Mouse (Mus musculus) midbrain, embryonic 12.5 days (tissue): ENCODE results near the gene Arhgef1. TPM values are rescaled to one million over a fixed set of nuclear protein-coding genes. Genes with fewer than 3 reads are reported as not detected.

Experiments
- ATAC-seq: fragments of 200-750 bp; cut with Nextera tagmentation; 2 replicates; pipeline ENCODE4 v1.8.0; 2017; ENCODE audit warnings: low read depth, moderate TSS enrichment, moderate library complexity; ENCODE audit not compliant: low FRiP score
- H3K27ac ChIP-seq: fragments of 300-500 bp; sonication (generic); replicated peaks from 2 replicates; pipeline ENCODE4 v1.5.1; 2016; ENCODE audit warnings: mild to moderate bottlenecking
- H3K27me3 ChIP-seq: fragments of 300-500 bp; sonication (generic); 2 replicates; pipeline ENCODE4 v1.6.1; 2016; ENCODE audit warnings: mild to moderate bottlenecking
- H3K36me3 ChIP-seq: fragments of 300-500 bp; sonication (generic); 2 replicates; pipeline ENCODE4 v1.6.1; 2016
- H3K4me1 ChIP-seq: fragments of 300-500 bp; sonication (generic); 2 replicates; pipeline ENCODE4 v1.6.1; 2016
- H3K4me2 ChIP-seq: fragments of 300-500 bp; sonication (generic); replicated peaks from 2 replicates; pipeline ENCODE4 v1.6.1; 2016; ENCODE audit warnings: mild to moderate bottlenecking, moderate library complexity
- H3K4me3 ChIP-seq: fragments of 300-500 bp; sonication (generic); 2 replicates; pipeline ENCODE4 v1.5.1; 2016; ENCODE audit warnings: mild to moderate bottlenecking
- H3K9ac ChIP-seq: fragments of 300-500 bp; sonication (generic); replicated peaks from 2 replicates; pipeline ENCODE4 v1.6.1; 2016; ENCODE audit warnings: mild to moderate bottlenecking, moderate library complexity
- H3K9me3 ChIP-seq: fragments of 300-500 bp; sonication (generic); 2 replicates; pipeline ENCODE4 v1.6.1; 2016; ENCODE audit warnings: mild to moderate bottlenecking
- WGBS: fragments of 180-500 bp; shearing (Covaris S2); methylation state at CpG from one replicate; pipeline ENCODE4 v1.1.7; 2016; 5-methylcytosine and 5-hydroxymethylcytosine counted together
- polyA plus RNA-seq: library from polyadenylated mRNA; unstranded; fragments of >200 nt; fragmentation: Nextera tagmentation; extraction: Ambion mirVana; gene quantifications from 2 replicates; pipeline ENCODE4 v1.2.1, GENCODE M21; 2016

Gene Arhgef1
- polyA plus RNA-seq, result 78.6 and 79.4 TPM in 2 replicates

DNA sequence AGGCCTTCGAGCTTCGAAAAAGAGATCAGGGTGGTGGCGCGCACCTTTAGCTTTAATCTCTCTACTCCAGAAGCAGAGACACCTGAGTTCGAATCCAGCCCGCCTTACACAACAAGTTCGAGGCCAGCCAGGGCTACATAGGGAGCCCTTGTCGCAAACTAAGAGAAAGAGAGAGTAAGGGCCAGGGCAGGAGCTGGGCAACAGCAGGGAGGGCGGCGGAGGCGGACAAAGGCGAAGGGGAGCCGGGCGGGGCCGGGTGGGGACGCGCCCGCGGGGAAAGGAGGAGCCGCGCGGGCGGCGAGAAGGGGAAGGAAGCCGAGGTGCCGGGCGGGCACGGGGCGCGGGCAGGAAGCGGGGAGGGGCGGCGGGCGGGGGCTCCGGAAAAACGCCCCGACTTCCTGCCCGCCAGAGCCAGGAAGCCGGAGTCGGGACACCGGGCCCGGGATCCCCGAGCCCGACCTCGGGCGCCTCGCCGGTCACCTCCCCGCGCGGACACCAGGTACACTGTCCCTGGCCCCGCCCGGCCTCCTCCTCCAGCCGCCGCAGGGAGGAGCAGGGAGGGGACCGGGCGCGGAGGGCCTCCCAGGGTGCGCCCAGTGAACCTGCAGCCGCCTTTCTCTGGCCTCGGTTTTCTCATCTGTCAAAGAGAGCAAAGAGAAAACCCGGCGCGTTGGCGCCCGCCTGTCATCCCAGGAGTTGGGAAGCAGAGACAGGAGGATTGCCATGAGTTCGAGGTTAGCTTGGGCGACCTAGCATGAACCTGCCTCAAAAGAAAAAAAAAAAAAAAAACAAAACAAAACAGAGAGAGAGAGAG, at the start of gene Arhgef1:
TSS of gene Arhgef1 (plus strand) at position 283 of the 814 bp plus-strand sequence.
- Histone ChIP-seq H3K27ac (peak within 1 kb of the TSS; percentile 63), H3K4me2 (peak within 1 kb of the TSS; percentile 91), H3K9me3 (no peaks in the 10 kb centered on the region), H3K9ac (peak within 1 kb of the TSS; percentile 79), H3K4me1 (peaks cover 27% of the 10 kb centered on the region), H3K4me3 (peak within 1 kb of the TSS; percentile 67), H3K27me3 (no peaks in the 10 kb centered on the region), H3K36me3 (no peaks in the 10 kb centered on the region)
- 5% methylated on average over 64 of the region's 68 CpGs for WGBS
- ATAC-seq, result no peak

DNA sequence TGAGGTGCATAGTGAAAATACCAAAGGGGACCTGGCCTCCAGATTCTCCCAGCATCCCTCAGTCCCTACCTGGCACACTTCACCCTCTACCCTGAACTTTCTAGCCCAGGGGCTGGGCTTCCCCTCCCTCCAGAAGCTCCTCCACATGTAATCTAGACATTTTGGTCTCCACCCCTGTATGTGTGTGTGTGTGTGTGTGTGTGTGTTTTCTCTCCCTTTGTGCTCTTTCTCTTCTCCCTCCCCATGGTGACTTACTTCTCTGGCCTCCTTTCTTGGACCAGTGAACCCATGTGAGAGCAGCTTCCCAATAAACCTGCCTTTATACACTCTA, 49.5 kb upstream of the Arhgef1 start:
- Histone ChIP-seq H3K27ac (no peak overlapping the region), H3K4me1 (0 out of 2 replicates have a peak, but pooled peaks cover 2% of the 10 kb centered on the region), H3K9me3 (no peaks in the 10 kb centered on the region), H3K27me3 (no peaks in the 10 kb centered on the region), H3K36me3 (no peaks in the 10 kb centered on the region), H3K4me3 (no peak overlapping the region), H3K9ac (no peak overlapping the region), H3K4me2 (no peak overlapping the region)
- ATAC-seq, result no peak

DNA sequence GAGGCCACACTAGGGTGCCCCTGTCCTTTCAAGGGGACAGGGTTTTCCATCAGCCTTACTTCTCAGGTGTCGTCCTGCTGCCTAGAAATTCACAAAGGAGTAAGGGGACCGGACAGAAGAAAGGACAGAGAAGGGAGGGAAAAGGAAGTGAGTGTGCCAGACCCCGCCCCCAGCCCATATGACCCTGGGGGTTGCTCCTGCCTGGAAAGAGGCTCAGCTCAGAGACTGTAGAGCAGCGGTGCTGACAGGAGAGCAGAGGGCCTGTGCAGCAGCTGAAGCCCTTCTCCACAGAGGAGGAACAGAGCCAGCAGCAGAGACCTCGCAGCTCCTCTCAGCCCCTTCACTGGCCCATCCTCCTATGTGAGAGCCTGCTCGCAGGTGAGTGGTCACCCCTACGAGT, 49.0 kb upstream of the Arhgef1 start:
- no peaks in the 10 kb centered on the region for H3K27me3 ChIP-seq
- H3K4me3 ChIP-seq, result no peak overlapping the region
- H3K4me1 ChIP-seq, result 0 out of 2 replicates have a peak, but pooled peaks cover 2% of the 10 kb centered on the region
- H3K36me3 ChIP-seq, result no peaks in the 10 kb centered on the region
- H3K9ac ChIP-seq, result no peak overlapping the region
- no peak overlapping the region for H3K4me2 ChIP-seq
- no peak for ATAC-seq
- H3K9me3 ChIP-seq, result no peaks in the 10 kb centered on the region
- WGBS, result 46% methylated on average over 7 of the region's 7 CpGs
- H3K27ac ChIP-seq, result no peak overlapping the region

DNA sequence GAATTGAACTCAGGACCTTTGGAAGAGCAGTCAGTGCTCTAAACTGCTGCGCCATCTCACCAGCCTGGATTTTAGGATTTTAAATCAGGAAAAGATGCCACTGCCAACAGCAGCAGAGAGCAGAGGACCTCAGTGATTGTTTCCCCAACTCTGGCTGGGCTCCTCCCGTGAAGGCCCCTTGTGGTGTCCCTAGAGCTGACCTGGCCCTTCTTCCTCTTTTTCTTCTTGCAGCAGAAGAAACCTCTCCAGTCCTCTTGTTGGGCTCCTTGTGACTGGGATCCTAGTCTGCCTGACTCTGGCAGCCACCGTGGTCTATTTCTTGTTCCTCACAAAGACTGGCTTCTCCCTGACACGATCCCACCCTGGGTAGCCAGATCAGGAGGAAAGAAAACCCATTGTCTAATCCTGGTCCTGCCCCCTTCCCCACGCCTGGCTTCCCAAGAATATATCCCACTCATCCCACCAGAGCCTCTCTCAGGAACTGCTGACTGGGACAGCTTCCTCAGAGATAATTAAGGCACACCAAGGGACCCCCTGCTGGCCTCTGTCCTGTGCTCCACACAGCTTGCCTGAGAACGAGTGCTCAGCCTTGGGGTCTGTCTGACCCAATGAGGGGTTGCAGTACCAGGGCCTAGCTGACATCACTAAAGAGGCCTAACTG, 46.1 kb upstream of the Arhgef1 start:
- no peak for ATAC-seq
- no peaks in the 10 kb centered on the region for H3K27me3 ChIP-seq
- no peaks in the 10 kb centered on the region for H3K36me3 ChIP-seq
- no peak overlapping the region for H3K27ac ChIP-seq
- H3K4me2 ChIP-seq, result no peak overlapping the region
- H3K4me1 ChIP-seq, result 0 out of 2 replicates have a peak, but pooled peaks cover 2% of the 10 kb centered on the region
- H3K9me3 ChIP-seq, result no peaks in the 10 kb centered on the region
- H3K4me3 ChIP-seq, result no peak overlapping the region
- no peak overlapping the region for H3K9ac ChIP-seq
- 30% methylated on average over 6 of the region's 6 CpGs for WGBS

DNA sequence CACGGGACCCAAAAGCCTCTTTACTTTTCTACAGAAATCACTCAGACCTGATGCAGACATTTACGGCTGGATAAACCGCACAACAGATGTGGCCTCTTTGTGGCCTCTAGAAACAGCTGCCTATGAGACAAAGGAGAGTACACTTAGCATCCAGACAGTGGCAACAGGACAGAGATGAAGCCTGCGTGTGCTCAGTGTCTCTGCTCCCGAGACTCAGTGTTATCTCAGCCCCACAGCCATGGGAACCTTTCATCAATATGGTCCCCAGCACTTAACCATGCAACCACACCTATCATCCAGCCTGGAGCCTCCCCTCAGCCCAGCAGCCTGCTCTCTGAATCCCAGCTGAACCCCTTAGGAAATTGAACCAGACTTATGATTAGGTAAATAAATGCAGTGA, 43.5 kb upstream of the Arhgef1 start:
- H3K27me3 ChIP-seq, result no peaks in the 10 kb centered on the region

DNA sequence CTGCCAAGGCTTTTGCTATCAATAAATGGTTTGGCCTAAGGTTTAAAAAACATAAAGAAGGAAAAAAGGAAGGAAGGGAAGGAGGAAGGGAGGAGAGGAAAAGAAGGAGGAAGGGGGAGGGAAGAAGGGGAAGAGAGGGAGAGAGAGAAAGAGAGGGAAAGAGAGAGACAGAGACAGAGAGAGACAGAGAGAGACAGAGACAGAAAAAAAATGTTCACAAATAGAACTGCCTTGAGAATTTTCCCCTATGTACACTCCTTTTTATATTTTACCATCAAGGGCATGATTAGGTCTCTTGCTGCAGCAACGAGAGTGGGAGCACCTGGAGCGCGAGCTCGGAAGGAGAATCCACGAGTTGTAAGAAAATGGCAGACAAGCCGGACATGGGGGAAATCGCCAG, 40.8 kb upstream of the Arhgef1 start, which contains the start of gene Gm9844:
TSS of gene Gm9844 (plus strand) at position 301 of the 400 bp plus-strand sequence.
- no peak within 1 kb of the TSS for H3K4me2 ChIP-seq
- H3K9ac ChIP-seq, result no peak within 1 kb of the TSS
- H3K9me3 ChIP-seq, result no peaks in the 10 kb centered on the region
- peaks cover 6% of the 10 kb centered on the region; the same call in 1 of the 2 replicates for H3K27me3 ChIP-seq
- no peaks in the 10 kb centered on the region for H3K4me1 ChIP-seq
- no peak within 1 kb of the TSS for H3K27ac ChIP-seq
- ATAC-seq, result no peak
- H3K36me3 ChIP-seq, result no peaks in the 10 kb centered on the region
- WGBS, result 90% methylated on average over 7 of the region's 7 CpGs
- H3K4me3 ChIP-seq, result no peak within 1 kb of the TSS

More for the DNA sequence above, 43.5 kb upstream of the Arhgef1 start:
- Histone ChIP-seq H3K36me3 (no peaks in the 10 kb centered on the region), H3K27ac (no peak overlapping the region), H3K4me3 (no peak overlapping the region), H3K9me3 (no peaks in the 10 kb centered on the region), H3K9ac (no peak overlapping the region), H3K4me2 (no peak overlapping the region), H3K4me1 (0 out of 2 replicates have a peak, but pooled peaks cover 2% of the 10 kb centered on the region)
- 80% methylated on average over 5 of the region's 5 CpGs for WGBS
- ATAC-seq, result no peak

DNA sequence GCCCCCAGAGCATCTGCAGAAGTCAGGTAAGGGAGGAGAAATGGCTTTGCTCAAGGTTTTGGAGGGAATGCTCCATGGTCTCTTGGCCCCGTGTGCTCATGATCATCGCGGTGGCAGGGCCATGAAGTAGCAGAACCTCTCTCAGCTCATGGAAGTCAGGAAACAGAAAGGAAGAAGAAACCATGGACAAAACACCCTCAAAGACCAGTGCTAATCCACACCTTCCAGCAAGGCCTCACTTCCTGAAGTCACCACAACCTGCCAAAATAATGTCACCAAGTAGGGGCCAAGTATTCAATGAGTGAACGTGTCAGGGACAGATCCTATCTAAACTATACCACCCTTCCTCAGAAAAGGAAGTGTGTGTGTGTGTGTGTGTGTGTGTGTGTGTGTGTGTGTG, 39.9 kb upstream of the Arhgef1 start:
- Histone ChIP-seq H3K36me3 (no peaks in the 10 kb centered on the region), H3K4me1 (no peaks in the 10 kb centered on the region), H3K9ac (no peak overlapping the region), H3K4me2 (no peak overlapping the region), H3K4me3 (no peak overlapping the region), H3K27me3 (peaks cover 12% of the 10 kb centered on the region; the same call in 1 of the 2 replicates), H3K9me3 (no peaks in the 10 kb centered on the region), H3K27ac (no peak overlapping the region)
- no peak for ATAC-seq
- 96% methylated on average over 4 of the region's 4 CpGs for WGBS

DNA sequence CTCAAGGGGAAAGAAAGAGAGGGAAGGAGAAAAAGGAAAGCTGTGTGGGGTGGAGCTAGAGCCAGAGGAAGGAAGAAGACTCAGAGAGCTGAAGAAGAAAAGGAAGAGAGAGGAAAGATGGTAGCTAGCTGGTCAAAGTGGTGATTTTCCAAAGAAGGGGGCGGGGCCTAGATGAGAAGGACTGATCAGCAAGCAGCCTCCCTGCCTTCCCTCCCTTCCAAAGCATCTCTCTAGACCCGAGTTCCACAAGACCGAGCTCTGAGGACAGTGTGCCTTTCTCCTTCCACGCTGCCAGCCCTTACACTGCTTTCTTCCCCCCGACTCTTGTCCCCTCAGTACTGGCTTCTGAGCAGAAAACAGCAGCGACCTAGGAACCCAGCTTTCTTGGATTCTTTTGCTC, 38.6 kb upstream of the Arhgef1 start:
- 35% methylated on average over 6 of the region's 6 CpGs for WGBS
- no peak for ATAC-seq
- Histone ChIP-seq H3K9ac (no peak overlapping the region), H3K4me3 (no peak overlapping the region), H3K9me3 (no peaks in the 10 kb centered on the region), H3K27ac (no peak overlapping the region), H3K27me3 (peaks cover 12% of the 10 kb centered on the region; the same call in 1 of the 2 replicates), H3K4me1 (peaks cover 6% of the 10 kb centered on the region), H3K4me2 (no peak overlapping the region), H3K36me3 (no peaks in the 10 kb centered on the region)

DNA sequence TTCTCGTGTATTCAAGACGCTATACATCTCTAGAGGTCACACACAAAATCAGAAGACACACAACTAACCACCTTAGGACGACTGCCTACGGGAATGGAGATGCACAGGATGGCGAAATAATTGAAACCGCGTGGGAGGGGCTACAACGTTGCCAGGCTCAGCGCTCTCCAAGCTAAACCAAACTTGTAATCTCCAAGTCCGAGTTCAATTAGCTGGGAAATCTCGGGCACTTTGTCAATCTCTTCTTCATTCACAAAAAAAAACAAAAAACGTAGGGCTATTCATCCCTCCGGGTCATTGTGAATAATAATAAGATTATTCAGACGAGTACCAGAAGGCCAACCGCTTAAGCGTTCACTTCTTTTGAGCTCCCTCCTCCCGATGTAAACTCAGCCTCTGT, 33.6 kb upstream of the Arhgef1 start:
- Histone ChIP-seq H3K27me3 (peaks cover 33% of the 10 kb centered on the region), H3K36me3 (no peaks in the 10 kb centered on the region), H3K27ac (no peak overlapping the region), H3K9ac (no peak overlapping the region), H3K4me2 (no peak overlapping the region), H3K9me3 (peaks cover 3% of the 10 kb centered on the region; the same call in 1 of the 2 replicates), H3K4me1 (peaks cover 10% of the 10 kb centered on the region), H3K4me3 (no peak overlapping the region)
- ATAC-seq, result no peak
- 43% methylated on average over 17 of the region's 17 CpGs for WGBS

DNA sequence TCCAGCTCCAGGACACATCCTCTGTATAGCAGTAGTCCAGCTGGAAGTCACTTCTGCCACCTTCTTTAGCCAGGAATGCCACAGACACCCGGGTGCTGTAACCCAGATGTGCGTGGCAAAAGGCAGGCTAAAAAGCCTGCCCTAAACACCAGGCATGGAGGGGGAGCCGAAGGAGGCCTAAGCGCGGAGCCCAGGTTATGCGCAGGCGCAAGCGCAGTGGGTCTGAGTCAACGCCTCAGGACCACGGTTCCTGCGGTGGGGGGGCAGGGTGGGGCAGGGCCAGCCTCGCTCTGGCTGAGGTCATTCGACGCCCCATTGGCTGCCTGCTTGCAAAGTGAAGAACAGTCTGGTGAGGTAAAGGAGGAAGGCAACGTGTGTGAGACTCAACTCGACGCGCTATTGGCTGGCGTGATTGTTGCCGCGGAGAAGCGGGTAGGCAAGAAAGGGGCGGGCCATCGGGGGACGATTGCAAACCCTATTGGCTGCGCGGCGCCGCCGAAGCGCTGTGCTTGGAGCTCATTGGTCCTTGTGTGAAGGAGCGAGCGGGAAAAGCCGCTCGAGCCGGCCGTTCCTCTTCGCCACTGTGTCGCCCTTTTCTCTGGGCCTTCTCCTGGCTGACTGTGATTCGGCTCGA, 33.1 kb upstream of the Arhgef1 start, which contains the start of the genes Lypd4 and Dmrtc2:
TSS of gene Lypd4 (minus strand) at position 410 of the 634 bp plus-strand sequence.
TSS of gene Dmrtc2 (plus strand) at position 526 of the 634 bp plus-strand sequence.
- 62% methylated on average over 39 of the region's 41 CpGs for WGBS
- Histone ChIP-seq H3K4me3 (no peak within 1 kb of the TSS), H3K4me2 (no peak within 1 kb of the TSS), H3K36me3 (no peaks in the 10 kb centered on the region), H3K9me3 (peaks cover 3% of the 10 kb centered on the region; the same call in 1 of the 2 replicates), H3K27ac (no peak within 1 kb of the TSS), H3K9ac (no peak within 1 kb of the TSS), H3K4me1 (peaks cover 10% of the 10 kb centered on the region), H3K27me3 (peaks cover 33% of the 10 kb centered on the region)
- ATAC-seq, result peak; percentile 44; the same call in 1 of the 2 replicates

DNA sequence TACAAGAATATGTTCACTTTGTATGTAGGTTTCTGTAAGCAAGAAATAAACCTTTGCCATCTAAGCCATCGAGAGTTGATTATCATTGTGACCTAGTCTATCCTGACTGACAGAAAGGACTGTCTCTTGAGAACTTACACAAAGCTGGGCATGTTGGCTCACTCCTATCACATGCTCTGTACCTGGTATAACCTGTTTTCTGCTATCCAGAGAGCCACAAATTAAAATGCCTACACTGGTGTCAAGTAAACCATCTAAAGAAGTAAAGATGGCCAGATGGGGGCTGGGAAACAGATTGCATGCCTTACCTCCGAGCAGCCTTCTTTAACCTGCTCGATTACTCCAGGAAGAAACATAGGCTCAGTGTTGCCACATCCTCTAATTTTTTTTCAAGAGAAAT, 25.1 kb upstream of the Arhgef1 start:
- ATAC-seq, result no peak
- no peaks in the 10 kb centered on the region for H3K36me3 ChIP-seq
- no peaks in the 10 kb centered on the region for H3K4me1 ChIP-seq
- 86% methylated on average over 3 of the region's 3 CpGs for WGBS
- peaks cover 8% of the 10 kb centered on the region; the same call in 1 of the 2 replicates for H3K27me3 ChIP-seq
- H3K27ac ChIP-seq, result no peak overlapping the region
- H3K4me3 ChIP-seq, result no peak overlapping the region
- no peak overlapping the region for H3K9ac ChIP-seq
- H3K9me3 ChIP-seq, result no peaks in the 10 kb centered on the region
- H3K4me2 ChIP-seq, result no peak overlapping the region

DNA sequence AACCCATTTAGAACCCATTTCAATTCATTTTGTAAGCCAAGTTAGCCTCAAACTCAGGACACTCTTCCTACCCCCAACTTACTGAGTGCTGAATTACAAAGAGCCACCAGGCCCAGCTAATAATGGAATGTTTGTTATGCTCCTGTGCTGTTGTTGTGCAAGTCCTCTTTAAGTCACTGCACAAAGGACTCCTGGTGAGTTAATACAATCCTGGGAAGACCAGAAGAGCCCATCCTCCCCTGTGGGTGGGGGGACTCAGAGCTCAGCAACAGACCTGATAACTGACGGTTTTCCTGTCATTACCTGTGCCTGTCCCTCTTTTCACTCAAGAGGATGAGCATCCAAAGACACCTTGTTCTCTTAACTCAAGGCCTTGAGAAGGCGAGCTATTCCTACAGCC, 23.1 kb upstream of the Arhgef1 start:
- Histone ChIP-seq H3K36me3 (no peaks in the 10 kb centered on the region), H3K9ac (no peak overlapping the region), H3K27me3 (no peaks in the 10 kb centered on the region), H3K4me2 (no peak overlapping the region), H3K4me3 (no peak overlapping the region), H3K27ac (no peak overlapping the region), H3K9me3 (no peaks in the 10 kb centered on the region), H3K4me1 (no peaks in the 10 kb centered on the region)
- ATAC-seq, result no peak
- WGBS, result 13% methylated on average over 2 of the region's 2 CpGs
